Mouse (Mus musculus): ENCODE data around the gene Plxna2.

DNA sequence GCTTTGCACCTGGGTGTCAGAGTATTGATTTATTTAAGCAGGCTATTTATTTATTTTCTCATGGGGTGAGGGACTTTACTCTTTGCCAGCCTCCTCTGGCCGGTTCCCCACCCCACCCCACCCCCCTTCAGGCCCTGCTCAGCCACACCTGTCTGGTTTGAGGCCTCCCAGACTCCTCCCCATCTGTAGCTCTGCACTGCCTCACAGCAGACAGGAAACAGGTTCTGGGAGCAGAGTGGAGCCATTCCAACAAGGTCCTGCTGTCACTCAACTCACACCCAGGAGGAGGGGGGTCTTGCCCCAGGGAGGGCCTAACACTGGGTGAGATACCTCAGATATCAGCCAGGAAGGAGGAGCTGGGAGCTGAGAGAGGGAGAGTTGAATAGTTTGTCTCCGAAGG is 7.5 kb upstream of the Plxna2 start:
- TF ChIP-seq POLR2A (IDR thresholded peaks at IDR 0.05; ENCODE audit: control insufficient read depth, extremely low read depth, insufficient read depth, low read length, poor library complexity) (no peak), CTCF (IDR thresholded peaks at IDR 0.05; ENCODE audit: borderline replicate concordance, control insufficient read depth, extremely low read depth, insufficient read depth, low read length, poor library complexity) (no peak)
